Mouse (Mus musculus) splenic B cell, adult 2 months (primary cell): ENCODE data around the gene Insm1.
A peak's percentile ranks its signal among the peaks of the same experiment; 100 is the strongest.

Experiments used
- DNase-seq: peaks from one replicate; pipeline ENCODE4 v3.0.0-alpha.2; 2011; ENCODE audit warnings: low read depth, low spot score
- H3K27me3 ChIP-seq: 2 replicates; pipeline ENCODE4 v1.6.1; 2012; ENCODE audit warnings: mild to moderate bottlenecking, low read length, moderate library complexity, mixed read lengths; ENCODE audit not compliant: control insufficient read depth, poor library complexity, insufficient read depth, severe bottlenecking
- H3K36me3 ChIP-seq: 2 replicates; pipeline ENCODE4 v1.6.1; 2012; ENCODE audit warnings: mild to moderate bottlenecking, low read length, moderate library complexity, mixed read lengths; ENCODE audit not compliant: control insufficient read depth, poor library complexity, insufficient read depth, severe bottlenecking

Gene Insm1

GRCm38 (mm10) chr2:146219791-146220190 is 1.9 kb upstream of the Insm1 start:
- Histone ChIP-seq H3K36me3 (no peaks in the 10 kb centered on the region), H3K27me3 (peaks cover 11% of the 10 kb centered on the region)
- no peak for DNase-seq

GRCm38 (mm10) chr2:146220591-146221075 is 1.1 kb upstream of the Insm1 start:
- Histone ChIP-seq H3K36me3 (no peaks in the 10 kb centered on the region), H3K27me3 (peaks cover 11% of the 10 kb centered on the region)
- peak; percentile 23 for DNase-seq

GRCm38 (mm10) chr2:146221929-146222278 is 183 bp downstream of the Insm1 start:
- DNase-seq = peak; percentile 23
- Histone ChIP-seq H3K27me3 (peaks cover 11% of the 10 kb centered on the region), H3K36me3 (no peaks in the 10 kb centered on the region)

GRCm38 (mm10) chr2:146222279-146223175 is 806 bp downstream of the Insm1 start:
- no peaks in the 10 kb centered on the region for H3K36me3 ChIP-seq
- peak; percentile 36 for DNase-seq

GRCm38 (mm10) chr2:146223176-146223905 is 1.6 kb downstream of the Insm1 start:
- DNase-seq = peak; percentile 46
- peaks cover 10% of the 10 kb centered on the region for H3K27me3 ChIP-seq
- no peaks in the 10 kb centered on the region for H3K36me3 ChIP-seq

More at GRCm38 (mm10) chr2:146222279-146223175, 806 bp downstream of the Insm1 start:
- peaks cover 11% of the 10 kb centered on the region for H3K27me3 ChIP-seq

- Histone ChIP-seq H3K36me3 (no peaks in the 10 kb centered on the region), H3K27me3 (peaks cover 9% of the 10 kb centered on the region)
- no peak for DNase-seq
These were observed 2.4 kb downstream of the Insm1 start for GRCm38 (mm10) chr2:146224141-146224540.

GRCm38 (mm10) chr2:146225818-146226217 is 4.1 kb downstream of the Insm1 start:
- H3K27me3 ChIP-seq = peaks cover 6% of the 10 kb centered on the region; the same call in 1 of the 2 replicates
- DNase-seq = peak; percentile 56
- no peaks in the 10 kb centered on the region for H3K36me3 ChIP-seq

GRCm38 (mm10) chr2:146226484-146226883 is 4.8 kb downstream of the Insm1 start:
- peak; percentile 48 for DNase-seq
- Histone ChIP-seq H3K36me3 (no peaks in the 10 kb centered on the region), H3K27me3 (peaks cover 1% of the 10 kb centered on the region; the same call in 1 of the 2 replicates)

GRCm38 (mm10) chr2:146227646-146228045 is 5.9 kb downstream of the Insm1 start:
- H3K36me3 ChIP-seq = no peaks in the 10 kb centered on the region
- no peak for DNase-seq

GRCm38 (mm10) chr2:146228435-146228834 is 6.7 kb downstream of the Insm1 start:
- Histone ChIP-seq H3K36me3 (no peaks in the 10 kb centered on the region), H3K27me3 (no peaks in the 10 kb centered on the region; the same call in 1 of the 2 replicates)
- DNase-seq = no peak

More at GRCm38 (mm10) chr2:146227646-146228045, 5.9 kb downstream of the Insm1 start:
- H3K27me3 ChIP-seq = no peaks in the 10 kb centered on the region; the same call in 1 of the 2 replicates

GRCm38 (mm10) chr2:146231485-146231884 is 9.8 kb downstream of the Insm1 start:
- Histone ChIP-seq H3K27me3 (no peaks in the 10 kb centered on the region), H3K36me3 (no peaks in the 10 kb centered on the region)
- no peak for DNase-seq

- Histone ChIP-seq H3K27me3 (no peaks in the 10 kb centered on the region), H3K36me3 (no peaks in the 10 kb centered on the region; the same call in 1 of the 2 replicates)
- DNase-seq = no peak
These were observed 17.6 kb downstream of the Insm1 start for GRCm38 (mm10) chr2:146239196-146239747.

- H3K36me3 ChIP-seq = no peaks in the 10 kb centered on the region; the same call in 1 of the 2 replicates
- no peaks in the 10 kb centered on the region for H3K27me3 ChIP-seq
- DNase-seq = no peak
These were observed 22.3 kb downstream of the Insm1 start for GRCm38 (mm10) chr2:146244049-146244448.

GRCm38 (mm10) chr2:146245401-146245800 is 23.7 kb downstream of the Insm1 start:
- no peak for DNase-seq
- Histone ChIP-seq H3K27me3 (no peaks in the 10 kb centered on the region), H3K36me3 (no peaks in the 10 kb centered on the region; the same call in 1 of the 2 replicates)
